Mouse (Mus musculus): Measurements from ENCODE around the gene Kcnc4. TPM values are rescaled to one million over a fixed set of nuclear protein-coding genes. Genes with fewer than 3 reads are reported as not detected.

Gene Kcnc4
- 10 to 100 TPM; 21.2 to 25.8 TPM for total RNA-seq (2021)

GRCm38 (mm10) chr3:107459196-107459772 is at the start of gene Kcnc4:
Gene Kcnc4, minus strand, starts transcription at chr3:107459552.
- peak; percentile 32 for DNase-seq
- intact Hi-C loops (cut with DNase I) = no loop called here

- intact Hi-C loops (cut with DNase I) = no loop called here
Observed at GRCm38 (mm10) chr3:107508696-107509095, 49.3 kb upstream of the Kcnc4 start.

DNA sequence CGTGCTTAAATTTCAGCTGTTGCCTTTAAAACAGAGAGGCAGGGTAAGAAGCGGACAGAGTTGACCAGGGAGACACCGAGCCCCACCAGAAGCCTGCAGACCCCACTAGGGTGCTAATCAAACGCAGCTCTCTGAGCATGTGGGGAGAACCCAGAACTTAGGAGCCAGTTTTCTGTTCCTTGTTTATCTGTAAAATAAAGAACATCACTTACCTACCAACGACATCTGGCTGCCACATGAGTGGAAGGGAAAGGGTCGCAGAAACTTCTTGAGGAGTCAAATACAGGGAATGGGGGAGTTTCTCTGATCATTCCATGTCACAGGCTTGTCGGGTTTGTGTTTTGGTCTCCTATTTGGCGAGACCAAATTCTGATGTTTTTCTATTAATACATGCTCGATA is 48.6 kb upstream of the Kcnc4 start:
- intact Hi-C loops (cut with DNase I) = no loop called here
- DNase-seq = no peak

More at GRCm38 (mm10) chr3:107508696-107509095, 49.3 kb upstream of the Kcnc4 start:
- peak; percentile 39 for DNase-seq

DNA sequence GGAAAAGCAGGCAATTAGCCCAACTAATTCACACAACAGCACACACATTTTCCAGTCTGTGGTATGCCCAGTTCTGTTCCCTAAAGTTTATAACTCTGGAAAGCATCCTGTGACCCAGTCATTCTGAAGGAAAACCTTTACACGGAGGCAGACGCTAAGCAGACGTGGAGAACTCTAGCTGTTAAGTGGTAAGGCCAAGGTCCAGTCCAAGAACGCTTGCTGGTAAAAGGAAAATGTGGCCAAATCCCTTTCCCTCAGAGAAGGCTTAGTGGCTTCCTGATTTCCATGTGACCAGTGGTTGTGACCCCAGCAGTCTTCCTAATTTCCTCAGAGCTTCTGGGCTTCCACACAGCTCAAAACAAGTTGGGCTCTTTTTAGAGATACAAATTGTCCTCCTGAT is 47.2 kb upstream of the Kcnc4 start:
- DNase-seq = no peak
- intact Hi-C loops (cut with DNase I) = no loop called here

- intact Hi-C loops (cut with DNase I) = no loop called here
- DNase-seq = no peak
Observed at GRCm38 (mm10) chr3:107505464-107506367, 46.4 kb upstream of the Kcnc4 start.

DNA sequence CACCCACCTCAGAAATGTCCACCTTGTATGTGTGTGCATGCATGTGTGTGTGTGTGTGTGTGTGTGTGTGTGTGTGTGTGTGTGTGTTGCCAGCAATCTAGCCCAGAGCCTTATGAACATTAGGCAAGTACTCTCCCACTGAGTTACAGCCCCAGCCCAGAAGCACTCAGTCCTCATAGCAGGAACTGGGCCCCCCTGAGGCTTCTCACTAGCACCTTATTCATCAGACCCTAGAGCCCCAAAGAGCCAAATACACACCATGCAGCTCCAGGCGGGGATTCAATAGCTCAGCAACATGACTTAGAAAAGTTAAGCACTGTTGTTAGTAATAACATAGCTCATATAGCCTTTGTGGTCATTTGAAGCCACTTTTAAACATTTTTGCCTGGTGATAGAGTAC is 45.2 kb upstream of the Kcnc4 start:
- no peak for DNase-seq
- intact Hi-C loops (cut with DNase I) = no loop called here

- intact Hi-C loops (cut with DNase I) = no loop called here
- DNase-seq = no peak
Observed at GRCm38 (mm10) chr3:107503716-107504115, 44.4 kb upstream of the Kcnc4 start.

DNA sequence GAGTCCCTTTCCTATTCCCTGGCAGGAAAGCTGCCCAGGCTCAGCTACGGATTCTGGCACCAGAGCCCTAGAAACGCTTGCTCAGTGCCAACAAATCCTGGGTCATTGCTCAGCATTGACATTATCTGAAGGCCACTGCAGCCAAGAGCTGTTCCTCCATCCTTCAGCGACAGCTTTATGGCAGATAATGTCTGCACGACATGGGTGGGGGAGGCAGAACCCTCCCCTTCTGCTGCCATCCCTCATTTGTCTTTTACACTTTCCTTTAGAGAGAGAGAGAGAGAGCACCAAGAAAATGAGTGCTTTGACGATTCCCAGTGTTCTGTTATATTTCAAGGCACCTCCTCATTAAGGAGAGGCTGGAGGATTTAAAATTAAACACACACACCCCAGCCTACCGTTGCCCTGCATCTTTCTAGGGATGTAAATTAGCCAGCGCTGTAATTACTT is 42.4 kb upstream of the Kcnc4 start:
- intact Hi-C loops (cut with DNase I) = no loop called here
- DNase-seq = peak; percentile 78

- DNase-seq = no peak
- intact Hi-C loops (cut with DNase I) = no loop called here
Observed at GRCm38 (mm10) chr3:107500301-107500700, 40.9 kb upstream of the Kcnc4 start.

DNA sequence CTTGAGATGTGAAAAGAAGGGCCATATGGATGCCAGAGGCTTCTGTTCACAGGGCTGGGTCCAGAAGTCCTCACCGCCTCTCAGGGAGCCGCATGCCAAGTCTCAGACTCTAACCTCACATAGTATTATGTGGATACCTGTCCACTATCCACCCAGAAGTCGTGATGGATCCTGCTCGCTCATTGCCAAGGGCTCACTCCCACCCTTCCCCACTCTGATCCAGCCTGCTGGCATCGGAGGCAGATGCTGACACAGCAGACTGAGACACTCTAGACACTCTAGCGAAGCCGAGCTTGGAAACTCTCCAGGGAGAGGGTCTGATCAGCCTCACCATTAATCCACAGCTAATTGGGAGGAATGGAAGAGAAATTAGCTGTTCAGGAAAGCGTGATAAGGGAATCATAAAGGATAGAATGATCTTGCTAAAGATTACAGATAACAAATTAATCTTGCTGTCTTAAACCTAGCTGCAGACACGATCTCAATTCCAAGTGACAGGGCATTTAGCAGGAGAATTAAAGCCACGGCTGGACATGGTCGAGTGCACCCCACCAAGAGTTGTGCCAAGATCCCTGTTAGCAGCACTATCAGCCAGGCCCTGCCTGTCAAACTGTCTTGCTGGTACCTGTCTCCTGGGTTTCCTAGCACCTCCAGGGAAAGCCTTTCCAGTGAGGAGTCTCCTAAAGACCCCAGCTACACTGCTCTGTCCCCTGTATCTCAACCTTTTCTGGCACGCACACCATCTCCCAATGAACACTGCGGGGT is 36.9 kb upstream of the Kcnc4 start:
- DNase-seq = peak; percentile 73
- intact Hi-C loops (cut with DNase I) = no loop called here

DNA sequence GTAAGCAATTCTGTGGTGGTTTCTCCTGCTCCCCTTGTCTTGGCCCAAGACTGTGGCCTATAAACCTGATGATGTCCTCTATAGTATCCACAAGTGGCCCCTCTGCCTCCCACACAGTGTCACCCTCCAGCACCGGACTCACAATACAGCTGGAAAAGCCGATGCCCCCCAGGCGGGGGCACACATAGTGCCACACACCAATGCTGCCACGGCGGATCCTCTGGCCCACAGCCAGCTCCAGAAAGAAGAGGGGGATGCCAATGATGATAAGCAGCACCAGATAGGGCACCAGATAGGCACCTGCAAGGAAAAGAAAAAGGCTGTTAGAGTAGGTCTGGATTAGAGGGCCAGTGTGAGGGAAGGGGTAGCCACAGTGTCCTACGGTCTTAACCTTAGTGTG is 36.2 kb upstream of the Kcnc4 start:
- intact Hi-C loops (cut with DNase I) = no loop called here
- no peak for DNase-seq

GRCm38 (mm10) chr3:107491459-107491858 is 32.1 kb upstream of the Kcnc4 start:
- intact Hi-C loops (cut with DNase I) = no loop called here
- peak; percentile 99 for DNase-seq

GRCm38 (mm10) chr3:107488637-107489036 is 29.3 kb upstream of the Kcnc4 start:
- intact Hi-C loops (cut with DNase I) = no loop called here
- no peak for DNase-seq

DNA sequence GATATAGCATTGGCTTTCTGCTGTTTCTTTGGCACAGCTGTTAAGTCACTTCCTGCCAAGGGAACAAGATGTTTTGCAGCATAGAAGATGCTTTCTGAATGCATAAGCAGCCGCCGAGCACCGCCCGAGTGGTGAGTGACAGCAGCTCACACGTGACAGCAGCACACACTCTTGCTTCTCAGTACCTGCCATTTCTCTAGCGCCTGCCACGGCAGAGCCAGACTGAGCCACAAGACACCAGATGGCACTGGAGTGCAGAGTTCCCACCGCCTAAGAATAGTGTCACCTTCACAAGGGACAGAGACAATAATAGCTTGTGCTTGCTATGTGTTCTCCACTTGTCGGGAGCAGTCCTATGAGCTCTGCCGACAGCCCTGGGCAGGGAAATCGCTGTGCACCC is 23.9 kb upstream of the Kcnc4 start:
- DNase-seq = peak; percentile 69
- intact Hi-C loops (cut with DNase I) = no loop called here

GRCm38 (mm10) chr3:107480660-107481059 is 21.3 kb upstream of the Kcnc4 start:
- no peak for DNase-seq
- intact Hi-C loops (cut with DNase I) = no loop called here

- DNase-seq = peak; percentile 42
- intact Hi-C loops (cut with DNase I) = no loop called here
Observed at GRCm38 (mm10) chr3:107472198-107472597, 12.8 kb upstream of the Kcnc4 start.

DNA sequence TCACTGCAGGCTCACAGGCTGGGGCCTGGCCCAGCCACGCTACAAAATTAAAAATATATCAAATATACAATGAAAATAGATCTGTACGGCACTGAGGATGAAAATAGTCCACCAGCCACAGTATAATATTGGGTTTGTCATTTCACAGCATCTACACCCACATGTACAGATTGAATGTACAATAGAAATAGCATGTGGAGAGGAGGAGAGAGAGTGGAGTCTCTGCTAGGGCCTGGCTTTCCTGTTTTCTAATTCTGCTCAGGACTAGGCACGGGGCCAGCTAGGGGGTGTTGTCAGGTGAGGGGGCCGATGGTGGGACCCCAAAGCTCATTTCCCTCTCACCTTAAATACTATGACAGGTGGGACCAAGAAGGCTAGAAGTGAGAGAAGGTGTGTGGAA is 9.7 kb upstream of the Kcnc4 start:
- intact Hi-C loops (cut with DNase I) = loop anchor here (10.0 kb wide), 2 partner anchors 234 to 564 kb away; partner anchors contain the start of genes A630076J17Rik and Prok1
- DNase-seq = no peak

DNA sequence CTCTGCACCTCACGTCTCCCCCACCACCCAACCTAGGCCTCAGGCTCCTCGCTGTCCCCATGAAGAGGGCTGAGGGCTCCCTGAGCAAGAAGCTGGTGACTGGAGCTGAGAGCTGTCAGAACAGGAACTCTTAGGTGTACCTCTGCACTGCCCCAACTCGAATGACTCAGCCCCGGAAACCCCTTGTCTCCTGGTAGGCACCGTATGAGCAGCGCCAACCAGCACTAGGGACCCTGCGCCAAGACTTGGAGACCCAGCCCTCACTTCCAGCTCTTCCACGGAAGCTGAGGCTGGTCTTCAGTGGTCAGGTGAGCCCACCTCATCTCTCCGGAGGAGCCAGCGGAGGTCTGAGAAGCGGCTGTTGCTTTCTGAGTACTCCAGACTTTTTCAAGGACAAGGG is 8.8 kb upstream of the Kcnc4 start:
- intact Hi-C loops (cut with DNase I) = loop anchor here (10.0 kb wide), 2 partner anchors 233 to 563 kb away; partner anchors contain the start of genes A630076J17Rik and Prok1

GRCm38 (mm10) chr3:107466577-107466976 is 7.2 kb upstream of the Kcnc4 start:
- intact Hi-C loops (cut with DNase I) = loop anchor here (10.0 kb wide), 2 partner anchors 232 to 562 kb away; partner anchors contain the start of genes A630076J17Rik and Prok1
- DNase-seq = peak; percentile 84

More for the DNA sequence above, 8.8 kb upstream of the Kcnc4 start:
- DNase-seq = no peak

DNA sequence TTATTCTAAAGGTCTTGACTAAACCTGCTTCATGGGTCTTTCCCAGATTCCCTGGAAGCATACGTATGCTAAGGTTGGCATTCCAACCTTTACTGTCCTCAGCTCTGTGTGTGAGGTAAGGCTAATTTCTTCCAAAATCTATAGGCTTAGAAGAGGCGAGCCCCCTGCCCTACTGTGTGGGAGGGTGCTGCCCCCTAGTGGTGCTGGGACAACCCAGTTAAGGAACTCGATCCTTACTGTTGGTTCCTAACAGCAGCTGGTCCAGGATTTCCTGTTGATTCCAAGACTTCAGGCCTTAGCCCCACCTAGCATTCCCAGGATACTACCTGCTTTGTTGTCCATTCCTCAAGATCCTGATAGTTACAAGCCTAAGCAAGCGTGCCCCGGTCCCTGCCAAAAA is 2.8 kb upstream of the Kcnc4 start:
- intact Hi-C loops (cut with DNase I) = loop anchor here (10.0 kb wide), 2 partner anchors 227 to 557 kb away; partner anchors contain the start of genes A630076J17Rik and Prok1
- peak; percentile 91 for DNase-seq
